Mouse (Mus musculus) megakaryocyte, embryonic 14.5 days (primary cell): ENCODE data around the gene Eef2kmt.

Experiments used
- FLI1 ChIP-seq: IDR thresholded peaks from 2 replicates; pipeline ENCODE4 v1.6.1; 2012; ENCODE audit warnings: low read length, inconsistent platforms, mixed read lengths
- GATA1 ChIP-seq: IDR thresholded peaks from 3 replicates; pipeline ENCODE4 v1.6.1; 2012; ENCODE audit warnings: mixed read lengths, low read length, inconsistent platforms, borderline replicate concordance

DNA sequence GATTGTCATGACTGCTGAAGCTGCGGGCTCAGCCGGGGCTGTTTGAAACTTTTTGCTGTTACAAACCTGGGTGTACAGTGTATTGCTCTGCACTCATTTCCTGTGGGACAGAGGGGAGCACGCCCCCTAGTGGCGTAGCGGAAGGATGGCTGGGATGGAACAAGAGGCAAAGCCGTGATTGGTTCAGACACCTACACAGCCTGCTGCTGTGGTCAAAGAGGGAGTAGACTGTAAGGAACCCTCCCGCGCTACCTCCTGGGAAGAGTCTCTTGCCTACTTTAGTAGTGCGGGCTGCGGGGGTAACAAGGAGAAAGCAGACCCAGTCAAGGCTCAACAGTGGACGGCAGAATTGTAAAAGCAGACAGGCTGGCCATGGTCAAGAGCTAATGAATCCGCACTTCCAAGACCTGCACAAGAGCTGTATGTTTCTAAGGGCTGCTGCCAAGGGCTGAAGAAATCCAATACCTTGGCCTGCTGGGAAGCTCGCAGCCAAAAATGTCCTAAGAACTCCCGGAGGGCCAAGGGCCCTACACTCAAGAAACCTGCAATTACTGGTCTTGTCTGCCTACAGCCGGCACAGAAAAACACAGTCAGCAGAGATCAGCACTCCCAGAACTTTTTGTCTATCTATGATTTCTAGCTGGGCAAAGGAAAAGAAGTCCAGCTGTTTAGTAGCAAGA, 1.3 kb downstream of the Eef2kmt start:
- TF ChIP-seq GATA1 (no peak), FLI1 (no peak)
